ENCODE assay signal across 8 mouse cellular contexts in the genomic region with DNA sequence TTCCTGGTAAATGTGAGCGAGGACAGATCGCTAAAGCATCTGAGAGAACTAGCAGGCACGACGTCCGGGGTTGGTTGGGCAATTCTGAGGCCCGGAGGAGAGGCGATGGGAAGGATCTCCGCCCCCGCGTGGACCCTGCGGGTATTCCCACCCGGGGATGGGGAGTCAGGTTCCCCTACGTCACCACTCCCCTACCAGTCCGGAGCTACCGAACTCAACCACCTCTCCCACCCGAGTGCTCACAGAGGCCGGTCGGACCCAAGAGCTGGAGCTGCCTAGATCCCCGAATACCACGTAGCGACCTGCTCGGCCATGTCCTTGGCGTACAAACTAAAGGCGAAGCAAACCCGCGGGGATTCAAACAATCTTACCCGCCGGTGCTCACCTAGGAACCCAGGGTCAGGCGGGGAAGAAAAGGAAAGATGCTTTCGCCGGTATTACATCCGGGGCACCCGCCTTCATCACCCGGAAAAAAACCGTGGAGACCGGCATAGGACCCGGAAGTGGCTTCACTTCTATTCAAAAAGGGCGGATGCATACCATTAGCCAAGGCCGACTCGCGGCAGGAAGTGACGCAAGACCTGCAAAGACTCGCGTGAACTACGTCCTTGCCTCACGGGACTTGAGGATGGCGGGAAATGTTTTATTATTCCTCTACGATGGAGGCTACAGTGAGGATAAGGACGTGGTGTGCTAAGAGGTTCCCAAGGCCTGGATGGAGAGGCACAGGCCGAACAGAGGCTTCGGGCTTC. TPM values are rescaled to one million over a fixed set of nuclear protein-coding genes. Genes with fewer than 3 reads are reported as not detected.
DNase-seq lines count a peak whose midpoint lies in the region; ATAC-seq and TF ChIP-seq lines count a peak whose summit lies in the region.

Gene Cd2bp2, minus strand, starts transcription at position 507 of the 752 bp plus-strand sequence.

- H3K4me2 ChIP-seq in CH12.LX (ENCODE audit: insufficient read depth, low read depth, poor library complexity, severe bottlenecking), result peak within 1 kb of the TSS; percentile 94
- H3K4me2 ChIP-seq in forebrain, embryonic 11.5 days (ENCODE audit: low read depth, low read length, severe bottlenecking), result peak within 1 kb of the TSS; percentile 87
- peak within 1 kb of the TSS; percentile 89 for H3K4me2 ChIP-seq in heart, embryonic 16.5 days (ENCODE audit: low read depth, low read length)
- peak within 1 kb of the TSS; percentile 91 for H3K4me2 ChIP-seq in liver, embryonic 15.5 days
- H3K4me2 ChIP-seq in neural tube, embryonic 12.5 days (replicated peaks), result peak within 1 kb of the TSS; percentile 88

- peak; percentile 99 for DNase-seq in CH12.LX (ENCODE audit: extremely low read depth)
- DNase-seq in c-Kit-positive CD71-positive TER-119-negative erythroid progenitor cells, embryonic 14.5 days (ENCODE audit: low read depth), result peak; percentile 95
- peak; percentile 95 for DNase-seq in forebrain, embryonic 11.5 days (ENCODE audit: low spot score)
- DNase-seq in kidney, postnatal 36 days, result peak; percentile 97 to 98
- peak; percentile 98 for DNase-seq in telencephalon, adult 2 months (ENCODE audit: low read depth, low spot score)

- H3K79me2 ChIP-seq in CH12.LX (replicated peaks; ENCODE audit: control insufficient read depth, extremely low read depth, insufficient read depth, poor library complexity, severe bottlenecking), result peaks cover 27% of the 10 kb centered on the region

- peaks cover 7 to 46% of the 10 kb centered on the region in 2 experiments; a peak in 3 of 4 replicates for H3K4me1 ChIP-seq in CH12.LX (ENCODE audit: control insufficient read depth in 1 of 2, insufficient read depth in 2 of 2)
- peaks cover 6% of the 10 kb centered on the region for H3K4me1 ChIP-seq in forebrain, embryonic 11.5 days (replicated peaks; ENCODE audit: control insufficient read depth, insufficient read depth, low read length)
- H3K4me1 ChIP-seq in heart, embryonic 16.5 days (ENCODE audit: control insufficient read depth, insufficient read depth, low read length), result peaks cover 16% of the 10 kb centered on the region
- H3K4me1 ChIP-seq in liver, embryonic 15.5 days (replicated peaks), result peaks cover 32% of the 10 kb centered on the region
- peaks cover 23% of the 10 kb centered on the region for H3K4me1 ChIP-seq in neural tube, embryonic 12.5 days

- H3K9me3 ChIP-seq in CH12.LX (replicated peaks; ENCODE audit: low read length), result no peaks in the 10 kb centered on the region
- no peaks in the 10 kb centered on the region for H3K9me3 ChIP-seq in forebrain, embryonic 11.5 days (ENCODE audit: control insufficient read depth, low read length)
- no peaks in the 10 kb centered on the region for H3K9me3 ChIP-seq in heart, embryonic 16.5 days (replicated peaks; ENCODE audit: control insufficient read depth, low read length)
- no peaks in the 10 kb centered on the region for H3K9me3 ChIP-seq in liver, embryonic 15.5 days (replicated peaks)
- no peaks in the 10 kb centered on the region for H3K9me3 ChIP-seq in neural tube, embryonic 12.5 days

- peaks cover 69 to 80% of the 10 kb centered on the region in 2 experiments for H3K36me3 ChIP-seq in CH12.LX (replicated peaks in 1 of 2; ENCODE audit: control insufficient read depth in 1 of 2, insufficient read depth in 1 of 2, low read length in 1 of 2)
- H3K36me3 ChIP-seq in forebrain, embryonic 11.5 days (ENCODE audit: control insufficient read depth, insufficient read depth, low read length), result peaks cover 28% of the 10 kb centered on the region
- H3K36me3 ChIP-seq in heart, embryonic 16.5 days (ENCODE audit: control insufficient read depth, insufficient read depth), result peaks cover 54% of the 10 kb centered on the region
- H3K36me3 ChIP-seq in liver, embryonic 15.5 days (replicated peaks), result peaks cover 78% of the 10 kb centered on the region
- peaks cover 72% of the 10 kb centered on the region for H3K36me3 ChIP-seq in neural tube, embryonic 12.5 days

- TF ChIP-seq EP300 in CH12.LX (IDR thresholded peaks at IDR 0.05; ENCODE audit: low read length), result no peak

- peak within 1 kb of the TSS; percentile 68 to 79 (median 78) for H3K4me3 ChIP-seq in CH12.LX (replicated peaks in 1 of 3; ENCODE audit: low read depth in 2 of 3, low read length in 2 of 3, poor library complexity in 1 of 3)
- peak within 1 kb of the TSS; percentile 80 for H3K4me3 ChIP-seq in forebrain, embryonic 11.5 days (ENCODE audit: low read depth, low read length)
- H3K4me3 ChIP-seq in heart, embryonic 16.5 days (ENCODE audit: low read length), result peak within 1 kb of the TSS; percentile 63
- H3K4me3 ChIP-seq in liver, embryonic 15.5 days (replicated peaks), result peak within 1 kb of the TSS; percentile 77
- peak within 1 kb of the TSS; percentile 77 for H3K4me3 ChIP-seq in neural tube, embryonic 12.5 days

- in situ Hi-C loops in CH12.LX (cut with MboI; ENCODE audit: low pct_ligation_motif_present, low pct_unique_long_range_greater_than_20kb, low sequenced_read_pairs), result no loop called here

- TF ChIP-seq RAD21 in CH12.LX (IDR thresholded peaks at IDR 0.05; ENCODE audit: low read depth, low read length), result peak; percentile 34

- dilution Hi-C loops in CH12.LX (cut with MboI; ENCODE audit: extremely low pct_ligation_motif_present, extremely low pct_unique_long_range_greater_than_20kb, low sequenced_read_pairs), result no loop called here

- WGBS in forebrain, embryonic 11.5 days, result under 1% methylated on average over 51 of the region's 51 CpGs
- under 1% methylated on average over 51 of the region's 51 CpGs for WGBS in heart, embryonic 16.5 days
- WGBS in liver, embryonic 15.5 days (ENCODE audit: insufficient replicate concordance), result under 1% methylated on average over 51 of the region's 51 CpGs
- WGBS in neural tube, embryonic 12.5 days, result under 1% methylated on average over 51 of the region's 51 CpGs

- peak within 1 kb of the TSS; percentile 86 for H3K27ac ChIP-seq in CH12.LX (ENCODE audit: insufficient read depth, low read depth)
- peak within 1 kb of the TSS; percentile 82 for H3K27ac ChIP-seq in forebrain, embryonic 11.5 days (ENCODE audit: low read depth, low read length)
- peak within 1 kb of the TSS; percentile 80 for H3K27ac ChIP-seq in heart, embryonic 16.5 days (ENCODE audit: low read length)
- H3K27ac ChIP-seq in liver, embryonic 15.5 days (replicated peaks), result peak within 1 kb of the TSS; percentile 91
- peak within 1 kb of the TSS; percentile 82; the same call in 1 of the 2 replicates for H3K27ac ChIP-seq in neural tube, embryonic 12.5 days

- H3K9ac ChIP-seq in CH12.LX (ENCODE audit: insufficient read depth, low read depth), result peak within 1 kb of the TSS; percentile 99
- H3K9ac ChIP-seq in forebrain, embryonic 11.5 days (ENCODE audit: low read length), result peak within 1 kb of the TSS; percentile 89
- H3K9ac ChIP-seq in heart, embryonic 16.5 days (ENCODE audit: low read length), result peak within 1 kb of the TSS; percentile 75
- H3K9ac ChIP-seq in liver, embryonic 15.5 days, result peak within 1 kb of the TSS; percentile 74
- H3K9ac ChIP-seq in neural tube, embryonic 12.5 days, result peak within 1 kb of the TSS; percentile 74

- peak; percentile 97 for ATAC-seq in forebrain, embryonic 11.5 days (replicated peaks; ENCODE audit: low FRiP score)
- peak; percentile 96 for ATAC-seq in heart, embryonic 16.5 days (replicated peaks; ENCODE audit: extremely low read depth, insufficient read depth, low FRiP score)
- ATAC-seq in liver, embryonic 15.5 days (ENCODE audit: insufficient read depth), result peak; percentile 92
- peak; percentile 96 for ATAC-seq in neural tube, embryonic 12.5 days (ENCODE audit: low FRiP score, low read depth)

- peak; percentile 91 for TF ChIP-seq POLR2A in CH12.LX (IDR thresholded peaks at IDR 0.05; ENCODE audit: low read depth, low read length)

- H3K27me3 ChIP-seq in CH12.LX (replicated peaks), result no peaks in the 10 kb centered on the region
- H3K27me3 ChIP-seq in forebrain, embryonic 11.5 days (ENCODE audit: control insufficient read depth, insufficient read depth, low read length), result no peaks in the 10 kb centered on the region
- H3K27me3 ChIP-seq in heart, embryonic 16.5 days (ENCODE audit: control insufficient read depth, insufficient read depth, low read length), result no peaks in the 10 kb centered on the region
- H3K27me3 ChIP-seq in liver, embryonic 15.5 days, result no peaks in the 10 kb centered on the region
- no peaks in the 10 kb centered on the region for H3K27me3 ChIP-seq in neural tube, embryonic 12.5 days (replicated peaks)

- peak in 1 of 2 experiments; percentile 60; a peak in 2 of 4 replicates for TF ChIP-seq CTCF in CH12.LX (conservative IDR thresholded peaks at IDR 0.05 in 1 of 2, IDR thresholded peaks at IDR 0.05 in 1 of 2; ENCODE audit: low read depth in 2 of 2, low read length in 2 of 2)

TF ChIP-seq in CH12.LX, 34 proteins besides CTCF, POLR2A, EP300 and RAD21 (continues in another document):
- TF ChIP-seq USF1 (IDR thresholded peaks at IDR 0.05; ENCODE audit: low read depth, low read length) (no peak), ZC3H11A (IDR thresholded peaks at IDR 0.05; ENCODE audit: low read depth, low read length) (no peak), IRF4 (IDR thresholded peaks at IDR 0.05; ENCODE audit: low read depth, low read length) (no peak; the same call in 1 of the 2 replicates), JUND (conservative IDR thresholded peaks at IDR 0.05; ENCODE audit: low read depth, low read length) (peak; percentile 43), UBTF (IDR thresholded peaks at IDR 0.05; ENCODE audit: low read depth, low read length) (peak; percentile 67; the same call in 1 of the 2 replicates), JUN (IDR thresholded peaks at IDR 0.05; ENCODE audit: insufficient read depth, low read depth, low read length) (no peak), CHD2 (IDR thresholded peaks at IDR 0.05; ENCODE audit: low read length) (peak; percentile 99), GABPA (IDR thresholded peaks at IDR 0.05; ENCODE audit: insufficient replicate concordance, low read depth, low read length) (no peak; the same call in 1 of the 2 replicates), MAZ (IDR thresholded peaks at IDR 0.05; ENCODE audit: low read depth, low read length) (peak; percentile 34; the same call in 1 of the 2 replicates), TBP (conservative IDR thresholded peaks at IDR 0.05; ENCODE audit: low read depth, low read length) (peak; percentile 89), MAX (IDR thresholded peaks at IDR 0.05; ENCODE audit: low read length) (peak; percentile 94), MXI1 (IDR thresholded peaks at IDR 0.05; ENCODE audit: low read depth, low read length) (peak; percentile 84), MEF2A (IDR thresholded peaks at IDR 0.05; ENCODE audit: borderline replicate concordance, low read depth, low read length) (0 out of 2 replicates have a peak, but pooled peaks have one; percentile 57)

RNA-seq across cellular contexts. Expression of gene Cd2bp2, which starts in this region (rescaled TPM):
- total RNA-seq in CH12.LX (2012; rRNA removed) (66.8 and 78.5 TPM in 2 replicates), CH12.LX (2014; rRNA removed) (62.4 and 63.3 TPM in 2 replicates)
- 57.4 and 72.8 TPM in 2 replicates for polyA plus RNA-seq in CH12.LX (2012; ENCODE audit: insufficient read length, low read depth)
- polyA plus RNA-seq in forebrain, embryonic 11.5 days (2014; fragmentation: Nextera tagmentation; extraction: Ambion mirVana), result 96.5 and 104 TPM in 2 replicates
- polyA plus RNA-seq in heart, embryonic 16.5 days (2015; fragmentation: Nextera tagmentation; extraction: Ambion mirVana), result 42.2 and 44.4 TPM in 2 replicates
- polyA plus RNA-seq in liver, embryonic 15.5 days (2015; fragmentation: Nextera tagmentation; extraction: Ambion mirVana), result 18.0 and 21.5 TPM in 2 replicates
- 86.4 and 97.3 TPM in 2 replicates for polyA plus RNA-seq in neural tube, embryonic 12.5 days (2016; fragmentation: Nextera tagmentation; extraction: Ambion mirVana)

Comparison
In these comparisons a context has a peak if more than half of its experiments do, and no peak if none do; other contexts are left out.
1. Peak in every context shown above with its lines: DNase-seq, ATAC-seq, H3K4me3 ChIP-seq and H3K27ac ChIP-seq.